Mouse (Mus musculus): ENCODE measurements around the gene Ankrd2. TPM values are rescaled to one million over a fixed set of nuclear protein-coding genes. Genes with fewer than 3 reads are reported as not detected.

Ankrd2 gene
- total and polyA plus RNA-seq, 3 experiments: not detected

- DNase-seq (ENCODE audit: low spot score) (no peak), ATAC-seq (ENCODE audit: extremely low read depth, insufficient number of reproducible peaks, low FRiP score, poor library complexity, severe bottlenecking) (no peak)
- Histone ChIP-seq H3K9me3 (replicated peaks) (no peaks in the 10 kb centered on the region), H3K4me1 (ENCODE audit: insufficient read depth, low read depth, low read length) (no peaks in the 10 kb centered on the region), H3K4me3 (ENCODE audit: low read depth, low read length) (no peak overlapping the region), H3K36me3 (replicated peaks) (no peaks in the 10 kb centered on the region), H3K27me3 (ENCODE audit: insufficient read depth, low read length) (peaks cover 15% of the 10 kb centered on the region; the same call in 1 of the 2 replicates)
- TF ChIP-seq TAL1 (conservative IDR thresholded peaks at IDR 0.05; ENCODE audit: low read depth, low read length) (no peak), POLR2AphosphoS5 (IDR thresholded peaks at IDR 0.05; ENCODE audit: insufficient replicate concordance, low read depth, low read length) (no peak), CTCF (IDR thresholded peaks at IDR 0.05; ENCODE audit: low read depth, low read length) (no peak), GATA2 (IDR thresholded peaks at IDR 0.05; ENCODE audit: borderline replicate concordance, low read depth, low read length) (no peak), GATA1 (IDR thresholded peaks at IDR 0.05; ENCODE audit: borderline replicate concordance, low read length) (no peak)
Measured at GRCm38 (mm10) chr19:42071221-42071620, 35.4 kb downstream of the Ankrd2 start.

GRCm38 (mm10) chr19:42071886-42072608 is 36.2 kb downstream of the Ankrd2 start:
- H3K9me3 ChIP-seq (replicated peaks): no peaks in the 10 kb centered on the region
- H3K36me3 ChIP-seq (replicated peaks): no peaks in the 10 kb centered on the region
- H3K4me1 ChIP-seq (ENCODE audit: insufficient read depth, low read depth, low read length): no peaks in the 10 kb centered on the region
- no peak overlapping the region for H3K4me3 ChIP-seq (ENCODE audit: low read depth, low read length)
- no peak for ATAC-seq (ENCODE audit: extremely low read depth, insufficient number of reproducible peaks, low FRiP score, poor library complexity, severe bottlenecking)
- no peak for DNase-seq (ENCODE audit: low spot score)
- TF ChIP-seq GATA2 (IDR thresholded peaks at IDR 0.05; ENCODE audit: borderline replicate concordance, low read depth, low read length) (no peak), POLR2AphosphoS5 (IDR thresholded peaks at IDR 0.05; ENCODE audit: insufficient replicate concordance, low read depth, low read length) (no peak), TAL1 (conservative IDR thresholded peaks at IDR 0.05; ENCODE audit: low read depth, low read length) (no peak), CTCF (IDR thresholded peaks at IDR 0.05; ENCODE audit: low read depth, low read length) (no peak)
- peaks cover 13% of the 10 kb centered on the region; the same call in 1 of the 2 replicates for H3K27me3 ChIP-seq (ENCODE audit: insufficient read depth, low read length)

GRCm38 (mm10) chr19:42072802-42073201 is 37.0 kb downstream of the Ankrd2 start:
- Histone ChIP-seq H3K27me3 (ENCODE audit: insufficient read depth, low read length) (peaks cover 13% of the 10 kb centered on the region; the same call in 1 of the 2 replicates), H3K36me3 (replicated peaks) (no peaks in the 10 kb centered on the region), H3K4me3 (ENCODE audit: low read depth, low read length) (no peak overlapping the region), H3K4me1 (ENCODE audit: insufficient read depth, low read depth, low read length) (no peaks in the 10 kb centered on the region), H3K9me3 (replicated peaks) (no peaks in the 10 kb centered on the region)
- DNase-seq (ENCODE audit: low spot score) (no peak), ATAC-seq (ENCODE audit: extremely low read depth, insufficient number of reproducible peaks, low FRiP score, poor library complexity, severe bottlenecking) (no peak)
- TF ChIP-seq GATA1 (IDR thresholded peaks at IDR 0.05; ENCODE audit: borderline replicate concordance, low read length): no peak
- no peak for TF ChIP-seq CTCF (IDR thresholded peaks at IDR 0.05; ENCODE audit: low read depth, low read length)
- no peak for TF ChIP-seq GATA2 (IDR thresholded peaks at IDR 0.05; ENCODE audit: borderline replicate concordance, low read depth, low read length)

- TF ChIP-seq GATA2 (IDR thresholded peaks at IDR 0.05; ENCODE audit: borderline replicate concordance, low read depth, low read length): no peak
- Histone ChIP-seq H3K27me3 (ENCODE audit: insufficient read depth, low read length) (peaks cover 5% of the 10 kb centered on the region; the same call in 1 of the 2 replicates), H3K36me3 (replicated peaks) (no peaks in the 10 kb centered on the region), H3K4me1 (ENCODE audit: insufficient read depth, low read depth, low read length) (no peaks in the 10 kb centered on the region), H3K9me3 (replicated peaks) (no peaks in the 10 kb centered on the region), H3K4me3 (ENCODE audit: low read depth, low read length) (no peak overlapping the region)
- DNase-seq (ENCODE audit: low spot score) (no peak), ATAC-seq (ENCODE audit: extremely low read depth, insufficient number of reproducible peaks, low FRiP score, poor library complexity, severe bottlenecking) (no peak)
Measured at GRCm38 (mm10) chr19:42075051-42075450, 39.3 kb downstream of the Ankrd2 start.

DNA sequence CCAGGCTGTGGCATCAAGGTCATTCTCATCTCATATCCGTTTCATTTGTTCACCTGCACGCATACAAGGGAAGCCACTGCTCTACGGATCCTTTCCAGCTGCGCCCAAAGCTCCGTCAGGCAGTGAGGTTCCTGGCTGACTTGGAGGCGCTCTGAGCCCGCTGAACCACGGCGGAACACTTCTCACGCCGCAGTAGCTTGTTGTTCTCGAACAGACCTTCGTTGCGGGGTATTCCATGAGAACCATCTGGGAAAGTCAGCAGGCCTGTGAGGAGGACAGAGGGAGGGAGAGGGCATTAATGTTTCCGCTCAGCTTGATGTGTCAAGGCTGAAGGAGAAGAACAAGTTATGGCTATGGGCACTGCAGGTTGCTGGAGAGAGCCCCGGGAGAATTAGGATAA is 40.2 kb downstream of the Ankrd2 start:
- Histone ChIP-seq H3K4me3 (ENCODE audit: low read depth, low read length) (no peak overlapping the region), H3K4me1 (ENCODE audit: insufficient read depth, low read depth, low read length) (no peaks in the 10 kb centered on the region)
- ATAC-seq (ENCODE audit: extremely low read depth, insufficient number of reproducible peaks, low FRiP score, poor library complexity, severe bottlenecking): no peak

GRCm38 (mm10) chr19:42078566-42078965 is 42.8 kb downstream of the Ankrd2 start:
- ATAC-seq (ENCODE audit: extremely low read depth, insufficient number of reproducible peaks, low FRiP score, poor library complexity, severe bottlenecking) (no peak), DNase-seq (ENCODE audit: low spot score) (no peak)
- Histone ChIP-seq H3K9me3 (replicated peaks) (no peaks in the 10 kb centered on the region), H3K27me3 (ENCODE audit: insufficient read depth, low read length) (peaks cover 15% of the 10 kb centered on the region), H3K4me1 (ENCODE audit: insufficient read depth, low read depth, low read length) (no peaks in the 10 kb centered on the region), H3K36me3 (replicated peaks) (no peaks in the 10 kb centered on the region), H3K4me3 (ENCODE audit: low read depth, low read length) (no peak overlapping the region)
- TF ChIP-seq GATA2 (IDR thresholded peaks at IDR 0.05; ENCODE audit: borderline replicate concordance, low read depth, low read length) (no peak), TAL1 (conservative IDR thresholded peaks at IDR 0.05; ENCODE audit: low read depth, low read length) (no peak)

More for the DNA sequence above, 40.2 kb downstream of the Ankrd2 start:
- no peak for DNase-seq (ENCODE audit: low spot score)
- H3K27me3 ChIP-seq (ENCODE audit: insufficient read depth, low read length): peaks cover 8% of the 10 kb centered on the region; the same call in 1 of the 2 replicates
- no peaks in the 10 kb centered on the region for H3K9me3 ChIP-seq (replicated peaks)
- no peaks in the 10 kb centered on the region for H3K36me3 ChIP-seq (replicated peaks)
- TF ChIP-seq CTCF (IDR thresholded peaks at IDR 0.05; ENCODE audit: low read depth, low read length) (no peak), GATA1 (IDR thresholded peaks at IDR 0.05; ENCODE audit: borderline replicate concordance, low read length) (no peak), POLR2AphosphoS5 (IDR thresholded peaks at IDR 0.05; ENCODE audit: insufficient replicate concordance, low read depth, low read length) (no peak), TAL1 (conservative IDR thresholded peaks at IDR 0.05; ENCODE audit: low read depth, low read length) (no peak), GATA2 (IDR thresholded peaks at IDR 0.05; ENCODE audit: borderline replicate concordance, low read depth, low read length) (no peak)

DNA sequence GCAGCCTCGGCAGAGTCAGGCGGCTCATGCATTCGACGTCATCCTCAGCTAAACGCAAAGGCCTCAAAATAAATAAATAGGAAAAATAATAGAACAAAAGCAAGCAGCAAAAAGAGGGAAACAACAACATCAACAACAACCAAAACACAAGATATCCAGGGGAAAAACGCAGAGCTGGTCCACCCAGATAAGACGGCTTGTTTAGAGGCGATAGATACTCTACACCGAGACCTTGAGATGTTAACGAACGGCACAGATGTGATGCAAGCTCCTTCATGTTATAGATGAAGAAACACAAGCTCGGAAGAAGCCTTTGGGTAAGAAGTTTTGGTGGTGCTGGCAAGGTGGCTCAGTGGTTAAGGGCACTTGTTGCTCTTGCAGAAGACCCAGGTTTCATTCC is 43.2 kb downstream of the Ankrd2 start:
- Histone ChIP-seq H3K4me3 (ENCODE audit: low read depth, low read length) (no peak overlapping the region), H3K36me3 (replicated peaks) (no peaks in the 10 kb centered on the region), H3K27me3 (ENCODE audit: insufficient read depth, low read length) (peaks cover 15% of the 10 kb centered on the region), H3K4me1 (ENCODE audit: insufficient read depth, low read depth, low read length) (no peaks in the 10 kb centered on the region), H3K9me3 (replicated peaks) (no peaks in the 10 kb centered on the region)
- TF ChIP-seq TAL1 (conservative IDR thresholded peaks at IDR 0.05; ENCODE audit: low read depth, low read length) (no peak), GATA2 (IDR thresholded peaks at IDR 0.05; ENCODE audit: borderline replicate concordance, low read depth, low read length) (no peak), CTCF (IDR thresholded peaks at IDR 0.05; ENCODE audit: low read depth, low read length) (no peak), GATA1 (IDR thresholded peaks at IDR 0.05; ENCODE audit: borderline replicate concordance, low read length) (no peak), POLR2AphosphoS5 (IDR thresholded peaks at IDR 0.05; ENCODE audit: insufficient replicate concordance, low read depth, low read length) (no peak)
- ATAC-seq (ENCODE audit: extremely low read depth, insufficient number of reproducible peaks, low FRiP score, poor library complexity, severe bottlenecking) (no peak), DNase-seq (ENCODE audit: low spot score) (no peak)
